Mouse (Mus musculus) megakaryocyte-erythroid progenitor cell, adult 5-6 weeks (primary cell): ENCODE results near the gene Nmnat2. TPM values are rescaled to one million over a fixed set of nuclear protein-coding genes. Genes with fewer than 3 reads are reported as not detected.
A peak's percentile ranks its signal among the peaks of the same experiment; 100 is the strongest.

Experiments
- ATAC-seq: replicated peaks from 2 replicates; pipeline ENCODE4 v1.8.0; 2016; ENCODE audit warnings: mild to moderate bottlenecking, inconsistent platforms; ENCODE audit not compliant: severe bottlenecking, poor library complexity, low FRiP score, low TSS enrichment
- total RNA-seq, 2 experiments: library from RNA; stranded (forward) in 1 of 2; stranded (reverse) in 1 of 2; fragments of 200-1000, 215-1000 nt in 1 of 2; fragments of >200 nt in 1 of 2; fragmentation: Nextera tagmentation in 1 of 2; gene quantifications; 2 replicates each; pipeline ENCODE4 v1.2.3; 2014 to 2017

The Nmnat2 gene
- total RNA-seq, 2 experiments from 2014 or later = 0.24 to 1.5 TPM

GRCm38 (mm10) chr1:152975144-152975543 lies 20.4 kb downstream of the Nmnat2 start:
- no peak for ATAC-seq

- ATAC-seq = no peak
Measured at GRCm38 (mm10) chr1:152978700-152979099, 23.9 kb downstream of the Nmnat2 start.

GRCm38 (mm10) chr1:152983416-152983815 lies 28.6 kb downstream of the Nmnat2 start:
- no peak for ATAC-seq

GRCm38 (mm10) chr1:152986981-152987380 lies 32.2 kb downstream of the Nmnat2 start:
- no peak for ATAC-seq

DNA sequence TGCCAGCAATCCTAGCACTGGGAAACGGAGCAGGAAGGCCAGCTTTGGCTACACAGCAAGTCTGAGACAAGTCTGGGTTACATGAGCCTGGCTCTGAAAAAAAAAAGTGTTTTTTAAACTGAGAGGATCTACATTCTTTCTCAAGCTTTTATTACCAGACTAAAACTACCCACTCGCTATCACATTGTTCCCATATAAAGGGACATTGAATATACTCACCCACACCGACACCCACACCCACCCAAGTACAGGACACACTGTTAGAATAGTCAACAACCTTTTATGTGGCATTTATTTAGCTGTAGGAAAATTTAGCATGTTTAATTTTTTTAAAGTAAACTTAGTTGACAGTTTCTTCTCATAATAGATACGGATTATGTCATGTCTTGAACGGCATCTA lies 35.3 kb downstream of the Nmnat2 start:
- no peak for ATAC-seq

GRCm38 (mm10) chr1:152992271-152993134 lies 37.7 kb downstream of the Nmnat2 start:
- no peak for ATAC-seq

- ATAC-seq = no peak
Measured at GRCm38 (mm10) chr1:152993803-152994202, 39.0 kb downstream of the Nmnat2 start.

DNA sequence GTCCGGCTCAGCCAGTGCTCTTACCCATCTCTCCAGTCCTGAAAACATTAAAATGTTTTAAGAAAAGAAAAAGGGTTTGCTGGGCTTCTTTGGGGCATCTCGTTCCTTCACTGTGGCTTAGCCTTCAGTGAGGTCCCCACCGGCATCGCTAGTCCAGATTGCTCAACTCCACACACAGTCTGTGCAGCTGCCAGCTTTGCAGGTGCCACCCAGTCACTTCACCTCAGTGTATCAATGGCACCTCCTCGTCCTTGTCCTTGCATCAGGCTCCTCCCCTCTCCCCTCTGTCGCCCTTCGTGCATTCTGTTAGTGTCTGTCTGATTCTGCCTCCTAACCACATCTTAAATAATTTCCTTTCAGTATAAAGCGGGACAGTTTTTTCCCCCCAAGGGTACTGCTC lies 45.2 kb downstream of the Nmnat2 start:
- ATAC-seq = peak; percentile 42

DNA sequence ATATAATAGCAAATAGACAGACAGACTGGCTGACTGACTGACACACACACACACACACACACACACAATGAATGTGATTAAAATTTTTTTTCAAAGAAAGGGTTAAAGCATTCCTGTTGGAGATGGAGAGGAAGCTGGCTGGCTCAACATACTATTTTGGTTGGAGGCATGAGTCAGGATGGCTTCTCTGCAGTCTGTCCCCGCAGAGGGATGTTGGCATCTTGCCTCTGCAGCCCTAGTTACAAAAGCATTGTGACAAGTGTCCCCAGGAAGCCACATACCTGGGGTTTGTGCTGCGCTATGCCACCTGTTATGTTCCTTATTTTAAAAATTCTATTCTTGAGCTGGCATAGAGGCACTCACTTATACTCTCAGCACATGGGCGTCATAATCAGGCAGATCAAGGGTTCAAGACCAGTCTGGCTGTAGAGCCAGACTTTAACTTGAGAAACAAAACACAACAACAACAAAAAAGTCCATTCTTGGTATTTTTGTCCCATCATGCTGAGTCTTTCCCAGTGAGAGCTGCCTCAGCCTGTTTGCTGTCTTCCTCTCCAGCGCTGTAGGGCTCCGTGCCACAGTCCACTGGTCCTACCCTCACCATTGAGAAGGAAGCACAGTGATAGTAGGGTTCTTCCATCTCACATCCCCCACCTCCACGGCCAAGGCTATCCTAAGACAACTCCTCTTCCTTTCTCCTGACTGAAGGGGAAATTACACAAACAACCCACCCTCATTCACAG lies 45.9 kb downstream of the Nmnat2 start:
- ATAC-seq = no peak

DNA sequence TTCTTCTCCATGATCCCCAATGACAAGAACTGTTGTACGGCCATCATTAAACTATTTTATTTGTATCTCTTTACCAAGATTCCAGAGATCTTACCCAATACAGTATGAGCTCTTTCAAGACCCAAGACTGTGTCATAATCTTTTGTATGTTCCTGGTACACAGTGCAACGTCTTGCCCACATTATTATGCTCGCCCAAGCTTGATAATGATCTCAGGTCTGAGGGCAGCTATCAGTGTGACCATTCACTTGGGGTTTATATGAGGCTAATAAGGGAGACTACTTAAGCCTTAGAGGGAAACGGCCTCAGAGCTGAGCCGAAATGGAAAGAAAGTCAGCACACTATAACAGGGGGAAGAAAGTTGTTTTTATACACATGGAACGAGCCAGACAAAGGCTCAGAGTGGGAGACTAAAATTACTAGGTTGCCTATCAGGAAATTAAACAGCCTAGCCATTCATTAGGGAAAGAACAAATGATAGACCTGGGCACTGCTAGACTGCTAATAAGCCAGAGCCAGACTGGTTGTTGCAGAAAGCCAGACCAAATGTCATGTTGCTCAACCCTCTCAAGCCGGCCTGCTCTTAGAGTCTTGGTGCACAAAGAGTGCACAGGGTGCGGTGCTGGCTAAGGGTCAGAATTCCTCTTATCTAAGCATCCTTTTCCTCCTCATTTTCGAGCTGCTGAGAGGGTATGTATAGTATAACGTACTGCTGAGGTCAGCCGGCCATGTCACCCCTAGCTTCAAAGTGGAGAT lies 47.7 kb downstream of the Nmnat2 start:
- no peak for ATAC-seq

- ATAC-seq = no peak
Measured at GRCm38 (mm10) chr1:153004472-153004871, 49.7 kb downstream of the Nmnat2 start.

GRCm38 (mm10) chr1:153006054-153006453 lies 51.3 kb downstream of the Nmnat2 start:
- ATAC-seq = 0 out of 2 replicates have a peak, but pooled peaks have one; percentile 36

DNA sequence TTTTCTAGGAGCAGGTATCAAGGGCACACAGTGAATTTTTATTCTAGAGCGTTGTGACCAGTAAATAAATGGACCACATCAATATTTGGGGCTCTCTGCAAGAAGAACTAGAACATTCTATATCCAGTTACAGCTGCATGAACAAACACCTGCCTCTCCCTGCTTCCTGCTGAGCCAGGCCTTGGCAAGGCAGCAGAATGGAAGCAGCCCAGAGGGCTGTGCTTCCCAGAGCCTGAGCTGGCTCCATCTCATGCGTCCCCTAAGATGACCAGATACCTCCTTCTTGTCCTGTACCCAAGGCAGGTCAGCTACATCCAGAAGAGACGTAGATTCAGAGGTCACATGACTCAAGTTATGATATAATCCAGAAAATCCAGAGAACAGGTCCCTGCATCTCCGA lies 52.0 kb downstream of the Nmnat2 start:
- no peak for ATAC-seq

DNA sequence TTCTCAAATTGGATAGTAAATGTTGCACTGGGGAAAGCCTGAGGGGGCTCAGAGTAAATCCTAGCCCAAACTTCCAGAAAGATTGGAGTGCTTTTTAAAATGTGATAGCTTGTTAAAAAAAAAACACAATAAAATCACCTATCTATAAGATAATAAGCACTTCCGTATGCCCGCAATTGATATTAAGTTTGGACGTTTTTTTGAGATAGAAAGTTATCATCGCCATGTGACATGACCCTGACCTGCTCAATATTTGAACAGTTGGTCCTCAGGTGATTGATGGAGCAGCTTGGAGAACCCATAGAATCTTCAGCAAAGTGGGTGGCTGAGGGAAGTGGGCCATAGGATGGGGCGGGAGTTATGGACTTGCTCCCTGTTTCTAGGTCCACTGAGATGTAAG lies 52.5 kb downstream of the Nmnat2 start:
- no peak for ATAC-seq

DNA sequence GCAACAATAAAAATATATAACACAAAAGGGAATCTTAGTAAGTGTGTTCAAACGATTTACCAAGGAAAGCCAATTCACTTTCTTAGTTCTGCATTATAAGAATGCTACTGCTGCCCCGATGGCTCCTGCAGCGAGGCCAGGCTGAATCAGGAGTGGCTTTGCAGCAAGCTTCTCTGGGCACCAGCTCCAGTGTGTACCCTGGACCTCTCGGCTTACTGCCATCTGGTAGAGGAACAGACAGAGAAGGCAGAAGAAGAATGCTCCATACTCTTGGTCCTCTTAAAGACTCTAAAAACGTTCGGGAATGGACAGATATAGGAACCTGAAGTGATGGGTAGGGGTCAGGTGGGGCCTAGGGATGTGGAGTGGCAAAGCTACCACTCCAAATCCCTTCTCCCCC lies 53.0 kb downstream of the Nmnat2 start:
- no peak for ATAC-seq

DNA sequence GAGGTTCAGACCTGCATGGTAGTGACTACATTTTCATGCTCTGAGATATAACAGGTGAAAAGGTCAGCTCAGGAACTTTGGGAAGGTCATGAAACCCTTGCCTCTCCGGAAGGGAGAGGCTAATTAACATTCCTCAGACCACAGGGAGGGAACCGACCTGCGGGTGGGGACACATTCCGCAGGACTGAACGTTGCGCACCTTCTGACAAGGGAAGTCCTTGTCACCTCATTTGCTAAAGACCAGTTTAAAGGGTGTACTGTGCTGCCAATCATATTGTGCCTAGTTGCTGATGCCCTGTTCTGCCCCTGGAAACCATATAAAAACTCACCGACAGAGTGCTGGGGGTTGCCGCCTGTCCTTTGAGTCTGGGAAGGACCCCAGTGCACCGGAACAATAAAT lies 54.5 kb downstream of the Nmnat2 start:
- ATAC-seq = no peak

DNA sequence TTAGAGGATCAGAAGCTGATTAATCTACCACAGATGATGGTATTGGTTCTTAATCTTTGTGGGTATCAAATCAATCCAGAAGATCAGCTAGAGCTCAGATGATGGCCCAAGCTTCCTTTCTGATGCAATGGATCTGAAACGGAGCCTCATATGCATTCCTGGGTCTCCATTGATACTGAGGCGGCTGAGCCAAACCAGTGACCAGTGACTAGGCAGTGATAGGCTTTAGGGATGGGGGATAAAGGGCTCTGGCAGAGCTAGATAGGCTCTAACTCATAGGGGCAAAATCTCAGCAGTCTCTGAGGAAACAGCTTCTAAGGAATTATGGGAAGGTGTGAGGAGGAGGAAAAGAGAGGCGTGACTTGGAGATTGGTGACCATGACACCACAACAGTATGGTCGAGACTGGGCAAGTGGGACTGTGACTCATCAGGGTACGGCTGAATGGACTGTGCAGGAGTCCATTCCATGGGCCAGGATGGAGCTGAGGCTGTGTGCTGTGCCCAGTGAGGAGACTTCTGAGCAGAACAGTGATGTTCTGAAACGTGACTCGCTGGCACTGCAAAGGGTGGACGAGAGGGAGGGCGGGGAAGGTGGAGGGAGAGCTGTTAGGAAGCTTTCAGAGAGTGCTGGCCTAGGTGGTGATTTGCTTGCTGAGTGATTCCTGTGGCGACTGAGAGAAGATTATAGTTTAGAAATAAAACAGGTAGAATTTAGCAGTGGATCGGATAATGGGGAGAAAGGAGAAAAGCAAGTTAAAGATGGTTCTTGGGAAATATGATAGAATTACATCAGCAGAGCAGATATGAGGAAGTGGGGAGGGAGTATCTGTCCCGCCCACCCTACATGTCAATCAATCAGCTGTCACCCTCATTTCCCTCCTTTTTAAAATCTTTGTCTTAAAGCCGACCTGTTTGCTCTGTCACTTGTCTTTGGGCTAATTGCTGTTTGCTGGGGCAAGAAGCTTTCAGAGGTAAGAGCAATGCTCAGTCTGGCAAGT lies 55.9 kb downstream of the Nmnat2 start:
- ATAC-seq = no peak

- no peak for ATAC-seq
Measured at GRCm38 (mm10) chr1:153011544-153011943, 56.8 kb downstream of the Nmnat2 start.
